Mouse (Mus musculus): ENCODE data around the gene Foxp2.

Foxp2 gene

GRCm38 (mm10) chr6:15373621-15374020 lies 472.5 kb downstream of the Foxp2 start:
- no peak for DNase-seq (ENCODE audit: low read depth)

- no peak for DNase-seq (ENCODE audit: low read depth)
Measured at GRCm38 (mm10) chr6:15378261-15378660, 477.1 kb downstream of the Foxp2 start.

DNA sequence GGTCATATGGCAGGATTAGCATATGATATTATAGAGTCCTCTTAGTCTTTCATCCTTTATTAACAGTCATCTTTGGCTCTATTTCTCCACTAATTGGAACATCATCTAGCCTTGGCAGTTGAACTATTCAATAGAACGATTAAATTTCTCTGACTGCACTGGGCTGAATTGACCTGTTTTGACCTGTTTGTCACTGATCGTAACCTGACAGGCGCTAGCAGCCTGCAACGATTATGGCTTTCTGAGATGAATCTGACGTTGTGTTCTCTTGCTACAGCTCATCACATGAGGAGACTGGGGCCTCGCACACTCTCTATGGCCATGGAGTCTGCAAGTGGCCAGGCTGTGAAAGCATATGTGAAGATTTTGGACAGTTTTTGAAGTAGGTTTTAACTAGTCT lies 495.3 kb downstream of the Foxp2 start:
- no peak for DNase-seq (ENCODE audit: low read depth)

DNA sequence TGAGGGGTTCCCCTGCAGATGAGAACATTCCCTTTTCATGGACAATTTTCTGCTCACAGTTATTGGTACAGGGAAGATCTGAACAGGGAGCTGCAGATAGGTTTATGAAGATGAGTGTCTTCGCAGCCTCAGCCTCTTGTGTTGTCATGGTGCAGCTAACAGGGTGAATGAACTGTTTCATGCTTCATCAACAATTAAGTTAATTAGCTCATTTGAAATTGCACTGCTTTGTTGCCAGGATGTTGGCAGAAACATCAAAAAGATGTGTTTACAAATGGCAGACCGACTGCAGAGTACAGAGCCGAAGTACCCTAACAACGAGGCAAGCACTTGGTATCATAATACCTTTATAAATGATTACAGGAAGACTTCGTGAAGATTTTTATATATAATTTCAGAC lies 496.3 kb downstream of the Foxp2 start:
- DNase-seq (ENCODE audit: low read depth) = no peak

DNA sequence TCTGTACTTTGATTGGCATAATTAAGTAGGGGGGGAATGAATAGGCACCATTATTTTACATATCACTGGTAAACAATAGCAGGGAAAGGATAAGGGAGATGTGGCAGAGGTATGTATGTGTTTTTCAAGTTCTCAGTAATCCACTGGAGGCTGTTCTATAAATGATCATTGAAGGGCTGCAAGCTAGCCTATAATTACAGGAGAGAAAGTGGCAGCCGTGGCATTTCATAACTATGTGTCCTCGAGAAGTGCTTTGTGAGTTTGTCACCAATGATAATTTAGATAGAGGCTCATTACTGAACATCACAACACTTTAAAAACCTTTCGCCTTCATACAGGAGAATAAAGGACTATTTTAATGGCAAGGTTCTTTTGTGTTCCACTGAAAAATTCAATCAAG lies 500.0 kb downstream of the Foxp2 start:
- no peak for DNase-seq (ENCODE audit: low read depth)

DNA sequence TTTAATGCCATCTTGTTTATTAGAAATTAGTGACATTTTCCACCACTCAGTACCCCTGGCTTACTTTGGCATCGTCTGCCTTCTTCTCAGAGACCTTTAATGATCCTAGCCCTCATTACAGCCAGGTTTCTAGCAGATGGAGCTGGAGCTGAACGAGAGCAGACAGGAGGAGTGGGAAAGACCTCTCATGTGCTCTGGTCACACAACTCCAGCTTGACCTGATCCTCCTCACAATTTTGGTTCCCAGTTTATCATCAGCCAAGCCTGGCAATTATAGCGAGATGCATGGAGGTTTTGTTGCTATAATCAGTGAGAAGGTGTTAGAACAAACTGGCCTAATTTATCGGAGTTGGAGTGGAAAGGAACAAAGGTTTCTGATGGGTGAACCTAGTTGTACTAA lies 500.9 kb downstream of the Foxp2 start:
- no peak for DNase-seq (ENCODE audit: low read depth)

DNA sequence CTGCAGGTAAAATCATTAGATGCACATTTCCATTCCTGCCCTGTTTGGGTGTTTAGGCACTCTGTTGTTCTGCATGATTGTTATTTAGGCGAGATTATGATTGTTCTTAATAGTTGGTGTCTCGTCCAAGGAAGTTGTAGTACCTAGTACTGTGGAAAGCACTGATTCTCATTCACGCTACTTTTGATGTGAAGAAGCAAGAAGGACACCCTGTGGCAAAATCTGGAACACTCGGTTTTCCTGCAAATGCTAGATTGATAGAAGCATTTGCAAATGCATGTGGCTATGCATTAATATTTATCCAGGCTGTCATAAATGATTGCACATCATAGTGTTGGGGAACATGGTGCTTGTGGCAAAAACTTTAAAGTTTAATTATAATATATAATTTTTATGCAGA lies 514.0 kb downstream of the Foxp2 start:
- no peak for DNase-seq (ENCODE audit: low read depth)

DNA sequence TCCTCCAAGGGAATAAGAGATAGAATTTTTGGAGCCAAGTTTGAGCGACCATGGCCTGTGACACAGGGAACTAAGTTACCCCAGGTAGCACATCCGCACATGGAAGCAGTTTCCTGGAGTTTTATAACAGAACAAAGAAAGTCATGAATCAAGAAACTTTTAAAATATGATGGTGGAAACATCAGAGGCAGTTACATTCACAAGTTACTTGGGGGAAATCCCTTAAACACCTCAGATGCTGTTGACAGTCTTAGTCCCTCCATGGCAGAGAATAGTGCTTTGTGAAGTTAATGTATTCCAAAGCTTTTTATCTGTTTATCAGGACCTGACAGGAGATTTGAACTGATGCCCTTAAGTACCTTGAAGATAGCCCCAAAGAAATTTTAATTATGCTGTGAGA lies 558.6 kb downstream of the Foxp2 start:
- DNase-seq (ENCODE audit: low read depth) = no peak

DNA sequence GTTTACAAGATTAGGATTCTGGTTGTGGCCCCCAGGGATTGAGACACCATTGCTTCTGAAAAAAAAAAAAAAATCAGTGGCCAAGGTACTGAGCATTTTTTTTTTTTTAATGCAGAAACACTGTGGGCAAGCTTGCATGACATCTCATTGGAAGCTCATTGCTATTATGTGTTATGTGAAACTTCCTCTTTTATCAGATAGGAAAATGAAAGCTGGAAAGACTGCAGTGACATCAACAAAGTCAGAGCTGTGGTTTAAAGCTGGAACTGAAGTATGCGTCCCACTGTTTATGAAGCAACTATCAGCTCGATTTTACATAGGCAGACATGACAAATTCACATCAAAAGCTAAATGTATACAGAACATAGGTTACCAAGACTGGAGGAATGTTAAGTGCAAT lies 562.2 kb downstream of the Foxp2 start:
- no peak for DNase-seq (ENCODE audit: low read depth)

DNA sequence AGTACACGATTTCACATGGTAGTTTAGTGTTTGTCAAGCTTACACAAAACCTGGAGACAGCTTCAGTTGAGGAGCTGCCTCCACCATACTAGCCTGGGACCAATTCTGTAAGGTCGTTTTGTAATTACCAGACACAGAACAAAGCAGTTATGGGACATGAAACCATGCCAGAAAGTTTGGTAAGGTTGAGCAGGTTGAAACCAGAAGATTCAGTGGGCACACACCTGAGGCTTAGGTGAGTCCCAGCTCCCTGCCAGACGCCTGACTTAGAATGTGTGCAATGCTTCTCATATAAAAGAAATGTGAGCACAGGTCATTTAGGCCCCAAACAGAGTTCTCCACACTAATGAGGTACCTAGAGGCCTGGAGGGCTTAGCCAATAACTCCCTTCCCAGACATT lies 564.3 kb downstream of the Foxp2 start:
- DNase-seq (ENCODE audit: low read depth) = no peak

DNA sequence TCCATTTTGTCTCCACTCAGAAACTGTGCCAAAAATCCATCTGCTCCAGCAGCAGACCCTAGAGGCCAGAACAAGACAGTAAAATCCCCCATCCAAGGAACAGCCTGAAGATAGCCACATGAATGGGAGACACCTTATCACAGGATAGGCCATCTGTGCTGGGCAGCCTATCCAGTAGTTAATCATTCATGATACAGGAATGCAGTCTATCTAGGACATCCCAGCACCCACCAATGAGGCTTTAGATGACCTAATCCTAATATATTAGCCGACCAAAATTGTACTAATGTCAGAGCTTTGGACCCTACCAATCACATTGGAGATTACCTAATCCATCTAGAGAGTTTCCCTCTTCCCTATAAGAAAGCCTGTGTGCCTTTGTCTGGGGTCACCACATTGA lies 565.5 kb downstream of the Foxp2 start:
- no peak for DNase-seq (ENCODE audit: low read depth)

- DNase-seq (ENCODE audit: low read depth) = no peak
Measured at GRCm38 (mm10) chr6:15486909-15487308, 585.8 kb downstream of the Foxp2 start.
